Mouse (Mus musculus): Measurements from ENCODE around the gene Gm9887. TPM values are rescaled to one million over a fixed set of nuclear protein-coding genes. Genes with fewer than 3 reads are reported as not detected.
A peak's percentile ranks its signal among the peaks of the same experiment; 100 is the strongest.

The Gm9887 gene
- polyA plus RNA-seq, 1 experiment from 2014 or later: 2.4 TPM

GRCm38 (mm10) chr12:69402594-69403167, 30.4 kb upstream of the Gm9887 start:
- no peaks in the 10 kb centered on the region for H3K27me3 ChIP-seq (ENCODE audit: control insufficient read depth, insufficient read depth, low read length)
- H3K4me2 ChIP-seq (replicated peaks; ENCODE audit: low read depth): no peak overlapping the region
- DNase-seq (ENCODE audit: low spot score): no peak
- H3K36me3 ChIP-seq (ENCODE audit: control insufficient read depth, insufficient read depth, low read length): no peaks in the 10 kb centered on the region
- TF ChIP-seq CTCF (IDR thresholded peaks at IDR 0.05; ENCODE audit: low read depth) (no peak), EP300 (optimal IDR thresholded peaks at IDR 0.05) (no peak)
- H3K4me3 ChIP-seq (ENCODE audit: low read depth, low read length): no peak overlapping the region
- H3K27ac ChIP-seq (replicated peaks): no peak overlapping the region
- 88% methylated on average over 13 of the region's 13 CpGs for WGBS
- H3K9ac ChIP-seq (ENCODE audit: low read length): no peak overlapping the region
- no peaks in the 10 kb centered on the region; the same call in 1 of the 2 replicates for H3K4me1 ChIP-seq (replicated peaks; ENCODE audit: control insufficient read depth, insufficient read depth)
- no peak for ATAC-seq (ENCODE audit: low FRiP score, low TSS enrichment)
- H3K9me3 ChIP-seq (ENCODE audit: control insufficient read depth, low read length): no peaks in the 10 kb centered on the region

- 53% methylated on average over 9 of the region's 9 CpGs for WGBS
Observed at GRCm38 (mm10) chr12:69402100-69402499, 29.8 kb upstream of the Gm9887 start.

GRCm38 (mm10) chr12:69400871-69401286, 28.6 kb upstream of the Gm9887 start:
- Histone ChIP-seq H3K9me3 (ENCODE audit: control insufficient read depth, low read length) (no peaks in the 10 kb centered on the region), H3K4me2 (replicated peaks; ENCODE audit: low read depth) (no peak overlapping the region), H3K36me3 (ENCODE audit: control insufficient read depth, insufficient read depth, low read length) (no peaks in the 10 kb centered on the region), H3K27ac (replicated peaks) (no peak overlapping the region), H3K4me3 (ENCODE audit: low read depth, low read length) (no peak overlapping the region), H3K27me3 (ENCODE audit: control insufficient read depth, insufficient read depth, low read length) (no peaks in the 10 kb centered on the region), H3K9ac (ENCODE audit: low read length) (no peak overlapping the region), H3K4me1 (replicated peaks; ENCODE audit: control insufficient read depth, insufficient read depth) (no peaks in the 10 kb centered on the region; the same call in 1 of the 2 replicates)
- 10% methylated on average over 2 of the region's 2 CpGs for WGBS
- TF ChIP-seq CTCF (IDR thresholded peaks at IDR 0.05; ENCODE audit: low read depth) (peak; percentile 20), EP300 (optimal IDR thresholded peaks at IDR 0.05) (no peak)
- DNase-seq (ENCODE audit: low spot score) (no peak), ATAC-seq (ENCODE audit: low FRiP score, low TSS enrichment) (no peak)

More at GRCm38 (mm10) chr12:69402100-69402499, 29.8 kb upstream of the Gm9887 start:
- H3K4me3 ChIP-seq (ENCODE audit: low read depth, low read length): no peak overlapping the region
- no peak overlapping the region for H3K4me2 ChIP-seq (replicated peaks; ENCODE audit: low read depth)
- H3K27ac ChIP-seq (replicated peaks): no peak overlapping the region
- DNase-seq (ENCODE audit: low spot score): no peak
- TF ChIP-seq EP300 (optimal IDR thresholded peaks at IDR 0.05) (no peak), CTCF (IDR thresholded peaks at IDR 0.05; ENCODE audit: low read depth) (no peak)
- no peaks in the 10 kb centered on the region for H3K27me3 ChIP-seq (ENCODE audit: control insufficient read depth, insufficient read depth, low read length)
- no peaks in the 10 kb centered on the region for H3K36me3 ChIP-seq (ENCODE audit: control insufficient read depth, insufficient read depth, low read length)
- H3K9me3 ChIP-seq (ENCODE audit: control insufficient read depth, low read length): no peaks in the 10 kb centered on the region
- ATAC-seq (ENCODE audit: low FRiP score, low TSS enrichment): no peak
- H3K4me1 ChIP-seq (replicated peaks; ENCODE audit: control insufficient read depth, insufficient read depth): no peaks in the 10 kb centered on the region; the same call in 1 of the 2 replicates
- H3K9ac ChIP-seq (ENCODE audit: low read length): no peak overlapping the region

- no peak for TF ChIP-seq EP300 (optimal IDR thresholded peaks at IDR 0.05)
- TF ChIP-seq CTCF (IDR thresholded peaks at IDR 0.05; ENCODE audit: low read depth): no peak
- Histone ChIP-seq H3K4me2 (replicated peaks; ENCODE audit: low read depth) (no peak overlapping the region), H3K27ac (replicated peaks) (no peak overlapping the region), H3K4me3 (ENCODE audit: low read depth, low read length) (no peak overlapping the region), H3K36me3 (ENCODE audit: control insufficient read depth, insufficient read depth, low read length) (no peaks in the 10 kb centered on the region), H3K9me3 (ENCODE audit: control insufficient read depth, low read length) (no peaks in the 10 kb centered on the region), H3K9ac (ENCODE audit: low read length) (no peak overlapping the region), H3K4me1 (replicated peaks; ENCODE audit: control insufficient read depth, insufficient read depth) (no peaks in the 10 kb centered on the region; the same call in 1 of the 2 replicates), H3K27me3 (ENCODE audit: control insufficient read depth, insufficient read depth, low read length) (no peaks in the 10 kb centered on the region)
- WGBS: 71% methylated on average over 4 of the region's 4 CpGs
- no peak for DNase-seq (ENCODE audit: low spot score)
- ATAC-seq (ENCODE audit: low FRiP score, low TSS enrichment): no peak
Observed at GRCm38 (mm10) chr12:69400367-69400766, 28.1 kb upstream of the Gm9887 start.

- Histone ChIP-seq H3K4me3 (ENCODE audit: low read depth, low read length) (no peak overlapping the region), H3K4me1 (replicated peaks; ENCODE audit: control insufficient read depth, insufficient read depth) (no peaks in the 10 kb centered on the region), H3K9me3 (ENCODE audit: control insufficient read depth, low read length) (no peaks in the 10 kb centered on the region), H3K4me2 (replicated peaks; ENCODE audit: low read depth) (no peak overlapping the region), H3K9ac (ENCODE audit: low read length) (no peak overlapping the region), H3K27me3 (ENCODE audit: control insufficient read depth, insufficient read depth, low read length) (no peaks in the 10 kb centered on the region), H3K36me3 (ENCODE audit: control insufficient read depth, insufficient read depth, low read length) (no peaks in the 10 kb centered on the region), H3K27ac (replicated peaks) (no peak overlapping the region)
- TF ChIP-seq CTCF (IDR thresholded peaks at IDR 0.05; ENCODE audit: low read depth): no peak
- no peak for TF ChIP-seq EP300 (optimal IDR thresholded peaks at IDR 0.05)
- no peak for ATAC-seq (ENCODE audit: low FRiP score, low TSS enrichment)
- no peak for DNase-seq (ENCODE audit: low spot score)
- 77% methylated on average over 6 of the region's 6 CpGs for WGBS
Observed at GRCm38 (mm10) chr12:69394456-69394855, 22.2 kb upstream of the Gm9887 start.

- ATAC-seq (ENCODE audit: low FRiP score, low TSS enrichment) (no peak), DNase-seq (ENCODE audit: low spot score) (no peak)
- Histone ChIP-seq H3K9me3 (ENCODE audit: control insufficient read depth, low read length) (no peaks in the 10 kb centered on the region), H3K4me3 (ENCODE audit: low read depth, low read length) (no peak overlapping the region), H3K36me3 (ENCODE audit: control insufficient read depth, insufficient read depth, low read length) (no peaks in the 10 kb centered on the region), H3K4me1 (replicated peaks; ENCODE audit: control insufficient read depth, insufficient read depth) (no peaks in the 10 kb centered on the region), H3K4me2 (replicated peaks; ENCODE audit: low read depth) (no peak overlapping the region), H3K27ac (replicated peaks) (no peak overlapping the region), H3K9ac (ENCODE audit: low read length) (no peak overlapping the region), H3K27me3 (ENCODE audit: control insufficient read depth, insufficient read depth, low read length) (no peaks in the 10 kb centered on the region)
- 81% methylated on average over 10 of the region's 10 CpGs for WGBS
- TF ChIP-seq CTCF (IDR thresholded peaks at IDR 0.05; ENCODE audit: low read depth) (no peak), EP300 (optimal IDR thresholded peaks at IDR 0.05) (no peak)
Observed at GRCm38 (mm10) chr12:69393076-69393475, 20.8 kb upstream of the Gm9887 start.

Data from stomach, postnatal 0 days (tissue).